Mouse (Mus musculus): ENCODE data around the gene Ovca2. TPM values are rescaled to one million over a fixed set of nuclear protein-coding genes. Genes with fewer than 3 reads are reported as not detected.

The Ovca2 gene
- 9.1 and 11.4 TPM in 2 replicates for polyA plus RNA-seq (2012; rRNA removed)

GRCm38 (mm10) chr11:75178672-75179208 is at the start of gene Ovca2:
Ovca2 (minus strand) TSS chr11:75178835.

DNA sequence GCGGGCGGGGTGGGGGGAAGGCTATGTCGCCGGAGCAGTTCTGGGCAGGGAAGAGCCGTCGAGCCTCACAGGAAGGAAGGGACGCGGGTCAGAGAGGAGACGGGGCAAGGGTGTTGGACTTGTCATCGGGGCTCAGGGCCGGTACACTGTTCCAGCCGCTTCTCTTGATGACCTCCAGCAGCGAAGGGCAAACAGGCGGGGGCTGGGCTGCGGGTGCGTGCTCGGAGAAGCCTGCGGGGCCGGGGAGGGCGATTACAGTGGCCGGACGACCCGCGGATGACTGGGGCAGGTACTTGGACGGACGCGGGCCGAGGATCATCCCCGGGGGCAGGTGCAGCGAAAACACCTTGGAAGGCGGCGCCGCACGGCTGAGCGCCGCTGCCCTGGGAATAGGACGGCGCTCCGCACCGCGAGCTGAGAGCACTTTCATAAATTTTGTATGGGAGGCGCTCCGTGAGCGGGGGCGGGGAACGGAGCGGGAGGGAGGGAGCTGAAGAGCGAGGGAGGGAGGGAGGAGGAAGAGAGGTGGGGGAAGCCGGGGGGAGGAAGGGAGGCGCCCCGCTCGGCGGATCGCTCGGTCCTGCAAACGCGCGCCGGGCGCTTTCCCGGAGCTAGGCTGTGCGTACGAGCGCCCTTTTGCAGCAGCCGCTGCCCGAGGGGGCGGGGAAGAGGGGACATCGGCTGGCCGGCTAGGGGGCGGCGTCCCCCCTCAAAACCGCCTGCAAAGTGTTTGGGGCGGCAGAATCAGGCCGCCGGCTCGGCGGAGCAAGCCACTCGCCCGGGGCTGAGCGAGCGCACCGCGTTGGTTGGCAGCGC is 14.8 kb upstream of the Ovca2 start, which contains the start of gene Rtn4rl1:
Gene Rtn4rl1, plus strand, starts transcription at position 528 of the 816 bp plus-strand sequence.

GRCm38 (mm10) chr11:75190905-75191441 is 12.3 kb upstream of the Ovca2 start, which contains the start of gene Dph1:
Dph1 (minus strand) TSS chr11:75191241.

GRCm38 (mm10) chr11:75169405-75170080 is 9.1 kb downstream of the Ovca2 start, which contains the start of gene Hic1:
Hic1 (minus strand) TSS chr11:75169519.

Other genes with a start within 250 kb of the Ovca2 start
- gene Hic1, start 9.3 kb downstream of the Ovca2 start, polyA plus RNA-seq (2012; rRNA removed): 1.1 and 1.3 TPM in 2 replicates
- 8.3 and 10.3 TPM in 2 replicates for gene Dph1, start 12.4 kb upstream of the Ovca2 start, polyA plus RNA-seq (2012; rRNA removed)
- 0.44 and 0.50 TPM in 2 replicates for gene Rtn4rl1, start 14.9 kb upstream of the Ovca2 start, polyA plus RNA-seq (2012; rRNA removed)
- gene Rpa1, start 169.5 kb upstream of the Ovca2 start, polyA plus RNA-seq (2012; rRNA removed): 52.5 and 61.3 TPM in 2 replicates
- gene Smyd4, start 169.6 kb upstream of the Ovca2 start, polyA plus RNA-seq (2012; rRNA removed): 1.8 and 2.2 TPM in 2 replicates
- 84.0 and 109 TPM in 2 replicates for gene Serpinf1, start 243.9 kb upstream of the Ovca2 start, polyA plus RNA-seq (2012; rRNA removed)